Mouse (Mus musculus): ENCODE measurements around the gene Ccrl2. TPM values are rescaled to one million over a fixed set of nuclear protein-coding genes. Genes with fewer than 3 reads are reported as not detected.

Gene Ccrl2
- polyA plus RNA-seq (2015; fragmentation: Nextera tagmentation; extraction: Ambion mirVana), result 15.7 and 18.2 TPM in 2 replicates

DNA sequence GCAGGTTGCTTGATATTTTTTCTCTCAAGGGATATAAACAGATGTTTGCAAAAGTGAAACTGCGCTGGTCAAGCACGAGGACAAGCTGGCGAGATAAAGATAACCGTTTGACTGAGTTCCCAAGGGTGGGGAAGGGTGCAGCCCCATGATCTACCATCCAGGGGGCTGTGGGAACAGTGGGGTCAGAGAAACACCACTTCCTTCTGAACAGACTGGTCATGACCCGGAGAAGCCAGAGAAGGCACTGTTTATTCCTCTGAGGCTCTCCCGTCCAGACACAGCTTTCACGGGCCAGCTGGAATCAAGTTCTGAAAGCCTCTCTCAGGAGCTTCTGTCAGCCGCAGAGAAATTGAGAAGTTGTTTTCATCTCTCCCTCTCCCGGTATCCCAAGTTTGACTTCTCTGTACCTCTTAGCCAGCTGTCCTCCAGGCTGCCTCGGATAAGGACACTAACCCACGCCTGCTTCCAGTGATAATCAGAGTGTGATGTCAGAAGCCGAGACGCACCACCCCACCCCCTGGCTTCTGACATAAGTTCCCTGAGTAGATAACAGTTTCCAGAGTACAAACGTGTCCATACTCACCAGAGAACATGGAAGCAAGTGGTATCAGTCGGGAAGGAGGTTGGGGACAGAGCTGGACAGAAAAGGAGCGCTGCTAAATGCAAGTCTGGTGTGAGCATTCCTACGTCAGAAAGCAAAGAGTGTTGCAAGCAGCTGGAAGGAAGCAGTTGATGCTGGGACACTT is at the start of gene Ccrl2:
Ccrl2 (minus strand) TSS at position 722 of the 746 bp plus-strand sequence.
- Histone ChIP-seq H3K4me2 (ENCODE audit: low read depth, low read length) (peak within 1 kb of the TSS; percentile 76), H3K4me3 (ENCODE audit: low read depth, low read length) (peak within 1 kb of the TSS; percentile 80), H3K27me3 (ENCODE audit: control insufficient read depth, insufficient read depth, low read depth, low read length) (no peaks in the 10 kb centered on the region), H3K9me3 (replicated peaks; ENCODE audit: control insufficient read depth, low read length) (no peaks in the 10 kb centered on the region), H3K36me3 (ENCODE audit: control insufficient read depth, insufficient read depth) (peaks cover 5% of the 10 kb centered on the region; the same call in 1 of the 2 replicates), H3K9ac (ENCODE audit: low read depth, low read length) (peak within 1 kb of the TSS; percentile 86), H3K27ac (ENCODE audit: low read length) (peak within 1 kb of the TSS; percentile 100), H3K4me1 (ENCODE audit: control insufficient read depth, low read depth, low read length) (peaks cover 38% of the 10 kb centered on the region)
- WGBS (ENCODE audit: insufficient replicate concordance), result under 1% methylated on average over 17 of the region's 17 CpGs
- peak; percentile 98 for ATAC-seq (ENCODE audit: low read depth)

DNA sequence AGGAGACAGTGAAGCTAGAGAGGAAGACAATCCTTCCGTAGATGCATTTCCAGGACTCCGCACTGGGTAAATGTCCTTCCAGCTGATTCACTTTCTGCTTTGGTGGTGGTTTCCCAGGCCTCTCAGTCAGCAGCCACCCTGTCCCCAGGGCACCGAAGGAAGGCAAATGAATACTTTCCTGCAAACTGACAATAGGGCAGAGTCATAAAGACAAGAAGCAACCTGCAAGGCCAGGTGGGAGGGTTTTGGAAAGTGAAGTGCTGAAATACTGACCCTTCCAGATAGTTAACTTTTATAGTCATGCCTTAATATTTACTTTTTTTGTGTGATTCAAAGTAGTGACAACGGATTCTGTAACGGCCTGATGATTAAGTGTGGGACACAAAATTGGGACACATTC is 46.6 kb upstream of the Ccrl2 start:
- H3K27ac ChIP-seq (ENCODE audit: low read length), result no peak overlapping the region
- WGBS (ENCODE audit: insufficient replicate concordance), result 78% methylated on average over 5 of the region's 5 CpGs
- no peak for ATAC-seq (ENCODE audit: low read depth)
- no peaks in the 10 kb centered on the region for H3K27me3 ChIP-seq (ENCODE audit: control insufficient read depth, insufficient read depth, low read depth, low read length)
- H3K9ac ChIP-seq (ENCODE audit: low read depth, low read length), result no peak overlapping the region
- H3K4me2 ChIP-seq (ENCODE audit: low read depth, low read length), result no peak overlapping the region
- no peak overlapping the region for H3K4me3 ChIP-seq (ENCODE audit: low read depth, low read length)
- no peaks in the 10 kb centered on the region for H3K4me1 ChIP-seq (ENCODE audit: control insufficient read depth, low read depth, low read length)
- no peaks in the 10 kb centered on the region for H3K36me3 ChIP-seq (ENCODE audit: control insufficient read depth, insufficient read depth)
- no peaks in the 10 kb centered on the region for H3K9me3 ChIP-seq (replicated peaks; ENCODE audit: control insufficient read depth, low read length)

GRCm38 (mm10) chr9:111103293-111103692 is 46.0 kb upstream of the Ccrl2 start:
- Histone ChIP-seq H3K9me3 (replicated peaks; ENCODE audit: control insufficient read depth, low read length) (no peaks in the 10 kb centered on the region), H3K27ac (ENCODE audit: low read length) (no peak overlapping the region), H3K9ac (ENCODE audit: low read depth, low read length) (no peak overlapping the region), H3K36me3 (ENCODE audit: control insufficient read depth, insufficient read depth) (no peaks in the 10 kb centered on the region), H3K4me2 (ENCODE audit: low read depth, low read length) (no peak overlapping the region), H3K4me1 (ENCODE audit: control insufficient read depth, low read depth, low read length) (no peaks in the 10 kb centered on the region), H3K27me3 (ENCODE audit: control insufficient read depth, insufficient read depth, low read depth, low read length) (no peaks in the 10 kb centered on the region), H3K4me3 (ENCODE audit: low read depth, low read length) (no peak overlapping the region)
- no peak for ATAC-seq (ENCODE audit: low read depth)
- WGBS (ENCODE audit: insufficient replicate concordance), result 62% methylated on average over 5 of the region's 5 CpGs

GRCm38 (mm10) chr9:111100406-111100805 is 43.1 kb upstream of the Ccrl2 start:
- Histone ChIP-seq H3K4me2 (ENCODE audit: low read depth, low read length) (no peak overlapping the region), H3K27me3 (ENCODE audit: control insufficient read depth, insufficient read depth, low read depth, low read length) (no peaks in the 10 kb centered on the region), H3K4me1 (ENCODE audit: control insufficient read depth, low read depth, low read length) (no peaks in the 10 kb centered on the region), H3K27ac (ENCODE audit: low read length) (no peak overlapping the region), H3K36me3 (ENCODE audit: control insufficient read depth, insufficient read depth) (no peaks in the 10 kb centered on the region), H3K9me3 (replicated peaks; ENCODE audit: control insufficient read depth, low read length) (no peaks in the 10 kb centered on the region), H3K9ac (ENCODE audit: low read depth, low read length) (no peak overlapping the region), H3K4me3 (ENCODE audit: low read depth, low read length) (no peak overlapping the region)
- 82% methylated on average over 3 of the region's 3 CpGs for WGBS (ENCODE audit: insufficient replicate concordance)
- ATAC-seq (ENCODE audit: low read depth), result peak; percentile 51; the same call in 1 of the 2 replicates

DNA sequence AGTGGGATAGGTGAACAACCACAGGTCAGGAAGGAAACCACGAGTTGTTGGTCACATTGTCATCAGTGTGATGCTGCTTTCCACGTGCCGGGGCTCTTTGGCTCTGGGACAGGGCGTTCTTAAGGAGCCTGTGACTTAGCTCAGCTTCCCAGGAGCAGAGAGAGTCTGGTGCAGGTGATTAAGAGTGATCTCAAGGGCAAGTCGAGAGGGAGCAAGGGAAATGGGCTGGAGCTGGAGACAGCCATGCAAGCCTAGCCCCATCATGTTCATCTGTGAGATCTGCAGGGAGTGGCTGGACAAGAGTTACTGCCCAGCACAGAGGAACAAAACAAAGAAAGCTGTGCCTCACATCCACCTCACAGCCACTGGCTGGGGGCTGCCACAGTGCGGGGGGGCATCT is 40.2 kb upstream of the Ccrl2 start:
- H3K9ac ChIP-seq (ENCODE audit: low read depth, low read length), result no peak overlapping the region
- H3K27ac ChIP-seq (ENCODE audit: low read length), result no peak overlapping the region
- H3K4me3 ChIP-seq (ENCODE audit: low read depth, low read length), result no peak overlapping the region
- 41% methylated on average over 6 of the region's 6 CpGs for WGBS (ENCODE audit: insufficient replicate concordance)
- H3K36me3 ChIP-seq (ENCODE audit: control insufficient read depth, insufficient read depth), result no peaks in the 10 kb centered on the region
- no peaks in the 10 kb centered on the region for H3K9me3 ChIP-seq (replicated peaks; ENCODE audit: control insufficient read depth, low read length)
- ATAC-seq (ENCODE audit: low read depth), result no peak
- no peak overlapping the region for H3K4me2 ChIP-seq (ENCODE audit: low read depth, low read length)
- H3K4me1 ChIP-seq (ENCODE audit: control insufficient read depth, low read depth, low read length), result no peaks in the 10 kb centered on the region
- no peaks in the 10 kb centered on the region for H3K27me3 ChIP-seq (ENCODE audit: control insufficient read depth, insufficient read depth, low read depth, low read length)

DNA sequence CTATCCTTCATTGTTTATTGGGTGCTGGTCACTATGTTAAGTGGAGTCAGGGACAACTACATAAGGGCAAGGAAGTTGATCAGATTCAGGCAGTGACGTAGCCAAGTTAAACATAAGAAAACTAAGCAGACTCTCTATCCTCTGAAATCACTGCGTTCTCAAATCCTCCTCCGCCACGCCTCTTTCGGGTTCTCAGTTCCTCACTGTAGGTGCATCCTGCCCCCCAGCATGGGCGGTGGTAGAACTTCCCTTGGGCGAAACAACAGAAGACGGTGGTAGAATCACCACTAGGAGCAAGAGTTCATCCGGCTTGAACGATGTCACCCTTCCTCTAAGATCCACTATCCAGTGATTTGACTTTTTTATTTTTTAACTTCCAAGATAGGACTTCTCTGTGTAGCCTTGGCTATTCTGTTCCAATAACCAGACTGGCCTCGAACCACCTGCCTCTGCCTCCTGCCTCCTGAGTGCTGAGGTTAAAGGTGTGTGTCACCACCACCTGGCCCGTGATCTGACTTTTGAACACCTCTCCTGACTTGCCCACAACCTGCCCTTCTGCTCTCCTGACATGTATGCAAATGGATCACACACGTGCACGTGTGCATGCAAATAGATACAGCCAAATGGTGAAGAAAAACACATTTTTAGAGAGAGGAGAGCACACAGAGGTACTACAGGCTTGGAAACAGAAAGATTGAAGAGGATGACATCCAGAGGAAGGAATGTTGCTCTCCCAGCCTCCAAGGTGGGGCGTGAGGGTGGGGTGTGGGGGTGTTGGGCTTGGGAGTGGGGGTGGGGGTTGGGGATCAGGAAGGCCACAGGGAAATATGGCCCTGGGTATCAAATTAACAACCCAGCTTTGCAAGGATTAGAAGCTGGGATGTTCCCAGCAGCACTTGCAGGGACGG is 39.4 kb upstream of the Ccrl2 start:
- ATAC-seq (ENCODE audit: low read depth), result no peak
- Histone ChIP-seq H3K27ac (ENCODE audit: low read length) (no peak overlapping the region), H3K9ac (ENCODE audit: low read depth, low read length) (no peak overlapping the region), H3K36me3 (ENCODE audit: control insufficient read depth, insufficient read depth) (no peaks in the 10 kb centered on the region), H3K4me3 (ENCODE audit: low read depth, low read length) (no peak overlapping the region), H3K4me2 (ENCODE audit: low read depth, low read length) (no peak overlapping the region), H3K4me1 (ENCODE audit: control insufficient read depth, low read depth, low read length) (no peaks in the 10 kb centered on the region), H3K27me3 (ENCODE audit: control insufficient read depth, insufficient read depth, low read depth, low read length) (no peaks in the 10 kb centered on the region), H3K9me3 (replicated peaks; ENCODE audit: control insufficient read depth, low read length) (no peaks in the 10 kb centered on the region)
- 71% methylated on average over 16 of the region's 16 CpGs for WGBS (ENCODE audit: insufficient replicate concordance)

DNA sequence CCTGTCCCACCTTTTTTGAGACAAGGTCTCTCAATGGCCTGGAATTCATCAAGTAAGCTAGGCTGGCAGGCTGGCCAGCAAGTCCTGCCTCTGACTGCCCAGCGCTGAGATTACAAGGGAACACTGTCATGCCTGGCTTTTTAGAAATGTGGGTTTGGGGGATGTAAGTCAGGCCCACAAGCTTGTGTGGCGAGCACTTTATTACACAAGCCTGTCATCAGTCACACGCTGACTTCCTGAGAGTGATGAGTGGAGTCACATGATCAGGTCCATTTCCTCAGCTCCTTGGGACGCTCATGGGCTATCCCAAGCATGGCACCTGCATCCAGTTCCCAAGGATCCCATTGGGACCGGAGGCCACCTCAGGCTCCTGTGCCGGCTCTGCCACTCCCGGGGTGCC is 38.4 kb upstream of the Ccrl2 start:
- H3K27ac ChIP-seq (ENCODE audit: low read length), result no peak overlapping the region
- 53% methylated on average over 7 of the region's 7 CpGs for WGBS (ENCODE audit: insufficient replicate concordance)

DNA sequence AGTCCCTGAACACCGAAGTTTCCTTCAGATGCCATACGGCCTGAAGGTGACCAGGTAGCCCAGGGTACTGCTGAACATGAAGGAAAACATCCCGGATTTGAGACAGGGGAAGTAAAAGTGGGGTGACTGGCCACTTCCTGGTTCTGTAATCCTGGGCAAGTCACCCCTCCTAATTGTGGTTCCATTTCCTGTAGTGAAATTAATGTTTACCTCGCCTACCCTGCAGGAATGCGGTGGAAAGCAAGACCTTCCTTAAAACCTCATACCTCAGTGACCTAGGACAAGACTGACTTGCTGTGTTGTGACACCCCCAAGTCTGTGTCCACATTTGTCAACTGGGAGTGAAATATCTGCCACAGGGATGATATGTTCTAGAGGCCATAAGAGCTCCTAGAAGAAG is 37.3 kb upstream of the Ccrl2 start:
- no peak overlapping the region for H3K27ac ChIP-seq (ENCODE audit: low read length)
- H3K4me1 ChIP-seq (ENCODE audit: control insufficient read depth, low read depth, low read length), result no peaks in the 10 kb centered on the region
- 36% methylated on average over 5 of the region's 5 CpGs for WGBS (ENCODE audit: insufficient replicate concordance)
- H3K9ac ChIP-seq (ENCODE audit: low read depth, low read length), result no peak overlapping the region
- no peaks in the 10 kb centered on the region for H3K9me3 ChIP-seq (replicated peaks; ENCODE audit: control insufficient read depth, low read length)
- no peak overlapping the region for H3K4me2 ChIP-seq (ENCODE audit: low read depth, low read length)
- no peak for ATAC-seq (ENCODE audit: low read depth)
- H3K36me3 ChIP-seq (ENCODE audit: control insufficient read depth, insufficient read depth), result no peaks in the 10 kb centered on the region
- no peak overlapping the region for H3K4me3 ChIP-seq (ENCODE audit: low read depth, low read length)
- no peaks in the 10 kb centered on the region for H3K27me3 ChIP-seq (ENCODE audit: control insufficient read depth, insufficient read depth, low read depth, low read length)

More for the DNA sequence above, 38.4 kb upstream of the Ccrl2 start:
- Histone ChIP-seq H3K4me2 (ENCODE audit: low read depth, low read length) (no peak overlapping the region), H3K4me3 (ENCODE audit: low read depth, low read length) (no peak overlapping the region), H3K27me3 (ENCODE audit: control insufficient read depth, insufficient read depth, low read depth, low read length) (no peaks in the 10 kb centered on the region), H3K9ac (ENCODE audit: low read depth, low read length) (no peak overlapping the region), H3K36me3 (ENCODE audit: control insufficient read depth, insufficient read depth) (no peaks in the 10 kb centered on the region), H3K9me3 (replicated peaks; ENCODE audit: control insufficient read depth, low read length) (no peaks in the 10 kb centered on the region), H3K4me1 (ENCODE audit: control insufficient read depth, low read depth, low read length) (no peaks in the 10 kb centered on the region)
- ATAC-seq (ENCODE audit: low read depth), result no peak

DNA sequence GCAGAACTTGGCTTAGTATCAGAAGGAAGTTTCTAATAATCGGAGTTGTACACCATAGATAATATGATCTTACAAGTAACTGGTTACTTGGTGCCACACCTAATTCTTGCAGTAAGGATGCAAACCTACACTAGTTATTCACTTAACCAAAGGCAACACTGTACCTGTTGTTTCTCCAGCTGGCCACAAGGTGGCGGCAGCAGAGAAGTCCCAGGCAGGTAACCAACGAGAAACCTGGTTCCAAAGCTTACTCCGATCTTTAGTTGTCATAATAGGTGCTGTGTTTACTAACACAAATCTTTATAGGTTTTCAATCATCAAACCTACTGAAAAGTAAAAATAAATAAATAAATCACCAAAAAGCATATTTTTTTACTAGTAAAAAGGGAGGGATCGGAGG is 35.8 kb upstream of the Ccrl2 start:
- Histone ChIP-seq H3K4me3 (ENCODE audit: low read depth, low read length) (no peak overlapping the region), H3K27me3 (ENCODE audit: control insufficient read depth, insufficient read depth, low read depth, low read length) (no peaks in the 10 kb centered on the region), H3K27ac (ENCODE audit: low read length) (no peak overlapping the region), H3K36me3 (ENCODE audit: control insufficient read depth, insufficient read depth) (no peaks in the 10 kb centered on the region), H3K4me2 (ENCODE audit: low read depth, low read length) (no peak overlapping the region), H3K9ac (ENCODE audit: low read depth, low read length) (no peak overlapping the region), H3K4me1 (ENCODE audit: control insufficient read depth, low read depth, low read length) (no peaks in the 10 kb centered on the region), H3K9me3 (replicated peaks; ENCODE audit: control insufficient read depth, low read length) (no peaks in the 10 kb centered on the region)
- 25% methylated on average over 5 of the region's 5 CpGs for WGBS (ENCODE audit: insufficient replicate concordance)
- no peak for ATAC-seq (ENCODE audit: low read depth)

Data from liver, embryonic 16.5 days (tissue).